Mouse (Mus musculus) olfactory bulb, adult 2 months (tissue): ENCODE measurements at regions not wholly inside any gene's neighbourhood (a gene's known extent, or its start where the extent isn't known, plus 50 kb on each side); places are given as distances from the start of the nearest gene placed in this dataset.

Experiments
- CTCF ChIP-seq: fragments of 200-500 bp; IDR thresholded peaks from 2 replicates; pipeline ENCODE4 v1.5.1; 2012; ENCODE audit warnings: low read depth, mild to moderate bottlenecking, low read length, moderate library complexity; ENCODE audit not compliant: insufficient read depth
- POLR2A ChIP-seq: fragments of 200-500 bp; IDR thresholded peaks from 2 replicates; pipeline ENCODE4 v1.6.1; 2012; ENCODE audit warnings: mild to moderate bottlenecking, low read depth, low read length, moderate library complexity; ENCODE audit not compliant: insufficient read depth

- TF ChIP-seq POLR2A (no peak), CTCF (no peak)
Observed at GRCm38 (mm10) chr13:83739541-83740061, 235.8 kb downstream of the Mef2c start.
